Mouse (Mus musculus) G1E (cell line): ENCODE measurements around the gene Tmprss11a.

Experiments
- CTCF ChIP-seq: IDR thresholded peaks from 2 replicates; pipeline ENCODE4 v1.5.1; 2012; ENCODE audit warnings: low read depth, low read length, inconsistent platforms, mixed read lengths
- GATA1 ChIP-seq: IDR thresholded peaks from 2 replicates; pipeline ENCODE4 v1.6.1; 2012; ENCODE audit warnings: borderline replicate concordance, low read length, inconsistent platforms, mixed read lengths

GRCm38 (mm10) chr5:86421323-86422028 lies 47.3 kb downstream of the Tmprss11a start:
- TF ChIP-seq CTCF = no peak
- no peak for TF ChIP-seq GATA1
